Mouse (Mus musculus): ENCODE measurements around the gene Ankrd6. TPM values are rescaled to one million over a fixed set of nuclear protein-coding genes. Genes with fewer than 3 reads are reported as not detected.

Gene Ankrd6
- total and polyA plus RNA-seq, 3 experiments: 0.61 to 5.9 (median 3.9) TPM

DNA sequence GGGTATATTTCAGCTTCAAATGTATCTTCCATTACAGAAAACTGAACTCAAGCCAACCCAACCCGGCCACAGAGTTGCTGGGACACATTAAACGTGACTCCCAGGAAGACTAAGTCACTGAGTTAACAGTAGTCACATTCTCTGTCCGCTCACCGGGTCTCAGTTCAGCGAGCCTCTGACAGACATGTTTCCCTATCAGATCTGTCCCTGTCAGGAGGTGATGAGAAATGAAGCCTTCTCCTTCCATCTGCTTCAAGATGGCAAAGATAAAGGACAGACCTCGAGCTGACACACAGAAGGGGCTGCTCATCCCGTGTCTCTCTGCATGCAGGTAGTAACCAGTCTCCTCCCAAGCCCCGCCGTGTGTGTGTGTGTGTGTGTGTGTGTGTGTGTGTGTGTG lies 81.3 kb downstream of the Ankrd6 start:
- H3K36me3 ChIP-seq (replicated peaks): no peaks in the 10 kb centered on the region
- peak; percentile 8 for DNase-seq (ENCODE audit: low spot score)
- TF ChIP-seq GATA1 (IDR thresholded peaks at IDR 0.05; ENCODE audit: borderline replicate concordance, low read length) (no peak), GATA2 (IDR thresholded peaks at IDR 0.05; ENCODE audit: borderline replicate concordance, low read depth, low read length) (peak; percentile 11; the same call in 1 of the 2 replicates)
- H3K9me3 ChIP-seq (replicated peaks): no peaks in the 10 kb centered on the region
- H3K27me3 ChIP-seq (ENCODE audit: insufficient read depth, low read length): peaks cover 2% of the 10 kb centered on the region; the same call in 1 of the 2 replicates
- peaks cover 72% of the 10 kb centered on the region for H3K4me1 ChIP-seq (ENCODE audit: insufficient read depth, low read depth, low read length)
- peak; percentile 22; the same call in 1 of the 2 replicates for ATAC-seq (ENCODE audit: extremely low read depth, insufficient number of reproducible peaks, low FRiP score, poor library complexity, severe bottlenecking)
- peak overlapping the region; percentile 39; the same call in 1 of the 2 replicates for H3K4me3 ChIP-seq (ENCODE audit: low read depth, low read length)

DNA sequence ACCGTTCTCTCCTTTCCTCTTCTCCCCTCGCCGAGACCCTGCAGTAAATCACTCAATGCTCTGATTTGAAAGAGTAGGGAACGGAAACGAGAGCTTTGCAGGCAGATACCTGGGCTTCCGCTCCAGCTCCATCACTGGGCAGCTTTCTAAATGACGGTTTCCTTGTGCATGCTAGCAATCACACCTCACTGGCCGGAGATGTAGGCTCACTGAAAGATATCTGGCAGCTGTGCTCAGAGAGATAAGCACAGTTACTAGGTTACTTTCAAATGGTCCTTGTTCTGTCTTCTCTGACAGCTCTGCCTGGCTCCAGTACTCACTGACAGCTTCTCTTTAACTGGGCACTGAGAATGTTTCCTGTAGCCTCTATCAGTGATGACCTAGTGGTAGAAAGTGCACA lies 81.8 kb downstream of the Ankrd6 start:
- Histone ChIP-seq H3K9me3 (replicated peaks) (no peaks in the 10 kb centered on the region), H3K4me1 (ENCODE audit: insufficient read depth, low read depth, low read length) (peaks cover 77% of the 10 kb centered on the region), H3K4me3 (ENCODE audit: low read depth, low read length) (peak overlapping the region; percentile 39; the same call in 1 of the 2 replicates), H3K27me3 (ENCODE audit: insufficient read depth, low read length) (peaks cover 7% of the 10 kb centered on the region; the same call in 1 of the 2 replicates), H3K36me3 (replicated peaks) (no peaks in the 10 kb centered on the region)
- ATAC-seq (ENCODE audit: extremely low read depth, insufficient number of reproducible peaks, low FRiP score, poor library complexity, severe bottlenecking) (peak; percentile 77), DNase-seq (ENCODE audit: low spot score) (peak; percentile 59)
- TF ChIP-seq TAL1 (conservative IDR thresholded peaks at IDR 0.05; ENCODE audit: low read depth, low read length): peak; percentile 63
- TF ChIP-seq GATA1 (IDR thresholded peaks at IDR 0.05; ENCODE audit: borderline replicate concordance, low read length): no peak
- TF ChIP-seq CTCF (IDR thresholded peaks at IDR 0.05; ENCODE audit: low read depth, low read length): no peak
- TF ChIP-seq GATA2 (IDR thresholded peaks at IDR 0.05; ENCODE audit: borderline replicate concordance, low read depth, low read length): no peak

- TF ChIP-seq CTCF (IDR thresholded peaks at IDR 0.05; ENCODE audit: low read depth, low read length) (no peak), TAL1 (conservative IDR thresholded peaks at IDR 0.05; ENCODE audit: low read depth, low read length) (no peak), GATA1 (IDR thresholded peaks at IDR 0.05; ENCODE audit: borderline replicate concordance, low read length) (no peak), GATA2 (IDR thresholded peaks at IDR 0.05; ENCODE audit: borderline replicate concordance, low read depth, low read length) (no peak), POLR2AphosphoS5 (IDR thresholded peaks at IDR 0.05; ENCODE audit: insufficient replicate concordance, low read depth, low read length) (no peak)
- peaks cover 7% of the 10 kb centered on the region; the same call in 1 of the 2 replicates for H3K27me3 ChIP-seq (ENCODE audit: insufficient read depth, low read length)
- H3K4me3 ChIP-seq (ENCODE audit: low read depth, low read length): no peak overlapping the region; the same call in 1 of the 2 replicates
- no peak for ATAC-seq (ENCODE audit: extremely low read depth, insufficient number of reproducible peaks, low FRiP score, poor library complexity, severe bottlenecking)
- no peaks in the 10 kb centered on the region for H3K9me3 ChIP-seq (replicated peaks)
- no peak for DNase-seq (ENCODE audit: low spot score)
- no peaks in the 10 kb centered on the region for H3K36me3 ChIP-seq (replicated peaks)
- peaks cover 81% of the 10 kb centered on the region for H3K4me1 ChIP-seq (ENCODE audit: insufficient read depth, low read depth, low read length)
These were observed 82.2 kb downstream of the Ankrd6 start for GRCm38 (mm10) chr4:32868437-32868836.

- Histone ChIP-seq H3K27me3 (ENCODE audit: insufficient read depth, low read length) (peaks cover 7% of the 10 kb centered on the region; the same call in 1 of the 2 replicates), H3K4me3 (ENCODE audit: low read depth, low read length) (no peak overlapping the region), H3K4me1 (ENCODE audit: insufficient read depth, low read depth, low read length) (peaks cover 84% of the 10 kb centered on the region), H3K9me3 (replicated peaks) (no peaks in the 10 kb centered on the region), H3K36me3 (replicated peaks) (no peaks in the 10 kb centered on the region)
- ATAC-seq (ENCODE audit: extremely low read depth, insufficient number of reproducible peaks, low FRiP score, poor library complexity, severe bottlenecking): no peak
- peak; percentile 13 for DNase-seq (ENCODE audit: low spot score)
- TF ChIP-seq POLR2AphosphoS5 (IDR thresholded peaks at IDR 0.05; ENCODE audit: insufficient replicate concordance, low read depth, low read length): no peak
- TF ChIP-seq TAL1 (conservative IDR thresholded peaks at IDR 0.05; ENCODE audit: low read depth, low read length): no peak
- peak; percentile 14; the same call in 1 of the 2 replicates for TF ChIP-seq CTCF (IDR thresholded peaks at IDR 0.05; ENCODE audit: low read depth, low read length)
- TF ChIP-seq GATA2 (IDR thresholded peaks at IDR 0.05; ENCODE audit: borderline replicate concordance, low read depth, low read length): no peak
These were observed 83.2 kb downstream of the Ankrd6 start for GRCm38 (mm10) chr4:32867460-32867859.

- Histone ChIP-seq H3K4me3 (ENCODE audit: low read depth, low read length) (no peak overlapping the region), H3K9me3 (replicated peaks) (no peaks in the 10 kb centered on the region), H3K36me3 (replicated peaks) (peaks cover 2% of the 10 kb centered on the region), H3K27me3 (ENCODE audit: insufficient read depth, low read length) (peaks cover 7% of the 10 kb centered on the region; the same call in 1 of the 2 replicates), H3K4me1 (ENCODE audit: insufficient read depth, low read depth, low read length) (peaks cover 86% of the 10 kb centered on the region)
- TF ChIP-seq CTCF (IDR thresholded peaks at IDR 0.05; ENCODE audit: low read depth, low read length) (no peak), TAL1 (conservative IDR thresholded peaks at IDR 0.05; ENCODE audit: low read depth, low read length) (no peak), POLR2AphosphoS5 (IDR thresholded peaks at IDR 0.05; ENCODE audit: insufficient replicate concordance, low read depth, low read length) (no peak), GATA1 (IDR thresholded peaks at IDR 0.05; ENCODE audit: borderline replicate concordance, low read length) (no peak), GATA2 (IDR thresholded peaks at IDR 0.05; ENCODE audit: borderline replicate concordance, low read depth, low read length) (no peak)
- DNase-seq (ENCODE audit: low spot score): no peak
- no peak for ATAC-seq (ENCODE audit: extremely low read depth, insufficient number of reproducible peaks, low FRiP score, poor library complexity, severe bottlenecking)
These were observed 85.8 kb downstream of the Ankrd6 start for GRCm38 (mm10) chr4:32864867-32865242.

DNA sequence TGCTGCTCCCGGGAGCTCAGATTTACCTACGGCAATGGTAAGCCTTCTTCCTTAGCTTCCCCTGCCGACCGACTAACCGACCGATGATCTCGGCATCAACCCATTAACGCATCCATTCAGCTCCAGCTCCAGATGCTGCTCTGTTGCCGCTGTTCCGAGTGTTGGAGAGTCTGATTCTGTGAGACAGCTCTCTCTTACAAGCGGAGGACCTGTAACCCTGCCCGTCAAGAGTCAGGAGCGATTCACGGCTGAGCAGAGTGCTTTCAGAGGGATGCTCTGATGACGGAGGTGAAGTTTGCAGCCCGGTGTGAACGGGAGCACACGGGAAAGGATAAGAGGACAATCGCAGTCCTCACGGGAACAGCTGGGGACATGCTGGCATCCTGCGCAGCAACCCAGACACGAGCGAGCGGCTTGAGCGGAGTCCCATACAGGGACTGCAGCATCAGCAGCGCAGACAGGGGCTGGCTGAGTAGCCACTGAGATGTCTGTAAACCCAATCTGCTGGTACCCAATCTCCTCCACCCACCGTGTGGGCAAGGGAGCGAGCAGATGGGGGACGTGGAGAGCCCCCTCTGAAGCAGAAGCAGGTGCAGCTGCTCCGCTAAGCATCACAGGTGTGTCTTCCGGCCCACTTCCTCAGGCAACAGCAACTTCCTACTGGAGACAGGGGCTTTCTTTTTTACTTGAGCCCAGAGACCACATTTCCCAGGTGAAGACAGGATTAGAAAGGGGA lies 86.3 kb downstream of the Ankrd6 start:
- H3K36me3 ChIP-seq (replicated peaks): peaks cover 4% of the 10 kb centered on the region
- no peaks in the 10 kb centered on the region for H3K9me3 ChIP-seq (replicated peaks)
- H3K4me1 ChIP-seq (ENCODE audit: insufficient read depth, low read depth, low read length): peaks cover 84% of the 10 kb centered on the region
- H3K4me3 ChIP-seq (ENCODE audit: low read depth, low read length): no peak overlapping the region
- no peak for TF ChIP-seq GATA1 (IDR thresholded peaks at IDR 0.05; ENCODE audit: borderline replicate concordance, low read length)
- no peak for TF ChIP-seq CTCF (IDR thresholded peaks at IDR 0.05; ENCODE audit: low read depth, low read length)
- TF ChIP-seq POLR2AphosphoS5 (IDR thresholded peaks at IDR 0.05; ENCODE audit: insufficient replicate concordance, low read depth, low read length): no peak
- TF ChIP-seq TAL1 (conservative IDR thresholded peaks at IDR 0.05; ENCODE audit: low read depth, low read length): no peak
- no peak for TF ChIP-seq GATA2 (IDR thresholded peaks at IDR 0.05; ENCODE audit: borderline replicate concordance, low read depth, low read length)
- ATAC-seq (ENCODE audit: extremely low read depth, insufficient number of reproducible peaks, low FRiP score, poor library complexity, severe bottlenecking) (no peak), DNase-seq (ENCODE audit: low spot score) (no peak)
- peaks cover 7% of the 10 kb centered on the region; the same call in 1 of the 2 replicates for H3K27me3 ChIP-seq (ENCODE audit: insufficient read depth, low read length)

Data from G1E (cell line).